Mouse (Mus musculus): ENCODE results near the gene Atxn3. TPM values are rescaled to one million over a fixed set of nuclear protein-coding genes. Genes with fewer than 3 reads are reported as not detected.

The Atxn3 gene
- total RNA-seq, 2 experiments from 2014 or later, result 26.8 to 53.4 TPM

DNA sequence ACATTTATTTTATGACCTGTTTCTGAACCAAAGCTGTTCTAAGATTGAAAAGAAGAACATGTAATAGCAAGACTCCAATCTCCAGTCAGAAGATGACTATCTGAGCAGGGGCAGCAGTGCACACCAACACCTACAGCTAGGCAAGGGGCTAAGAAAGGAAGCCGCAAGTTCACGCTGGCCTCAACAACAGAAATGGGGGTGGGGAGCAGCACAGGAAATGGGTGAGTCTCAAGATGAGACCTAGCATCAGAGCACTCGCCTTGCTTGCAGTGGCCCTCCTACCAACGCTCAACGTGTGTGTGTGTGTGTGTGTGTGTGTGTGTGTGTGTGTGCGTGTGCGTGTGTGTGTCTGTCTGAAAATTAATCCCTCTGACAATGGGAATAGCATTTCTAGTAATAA, 60.9 kb downstream of the Atxn3 start:
- ATAC-seq (ENCODE audit: poor library complexity, severe bottlenecking), result peak; percentile 78

DNA sequence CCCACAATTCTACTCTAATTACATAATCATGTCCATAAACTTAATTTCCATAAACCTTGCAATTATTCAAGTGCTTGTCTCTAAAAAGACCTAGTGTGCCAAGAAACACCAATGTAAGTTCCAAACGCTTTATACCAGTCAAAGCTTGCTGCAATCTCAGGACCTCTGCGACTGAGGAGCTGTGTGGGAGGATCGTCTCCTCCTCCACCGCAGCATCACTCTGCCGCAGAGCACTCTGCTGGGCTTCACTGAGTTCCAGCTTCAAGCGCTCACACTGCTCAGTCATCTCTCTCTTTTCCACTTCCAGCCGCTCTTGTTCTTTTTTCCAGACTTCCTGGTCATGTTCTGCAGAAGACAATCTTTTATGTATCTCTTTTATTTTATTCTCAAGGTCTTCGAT, 64.8 kb downstream of the Atxn3 start:
- ATAC-seq (ENCODE audit: poor library complexity, severe bottlenecking), result no peak

DNA sequence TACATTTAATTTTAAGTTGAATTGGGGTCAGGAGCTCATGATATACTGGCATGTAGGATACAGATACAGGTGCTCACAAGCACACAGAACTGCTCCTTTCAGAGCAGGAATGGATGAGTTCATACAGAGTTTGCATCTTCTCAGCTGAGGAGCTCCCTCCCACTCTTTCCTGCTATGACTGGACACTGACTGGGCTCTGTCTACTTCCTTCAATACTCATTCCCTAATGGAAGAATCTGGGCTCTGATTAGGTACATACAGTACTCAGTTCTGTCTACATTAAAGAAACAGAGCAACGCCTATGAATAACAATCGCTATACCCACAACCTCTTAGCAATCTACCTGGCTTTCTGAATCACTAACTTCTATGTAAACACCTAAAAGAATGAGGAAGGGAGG, 65.2 kb downstream of the Atxn3 start:
- ATAC-seq (ENCODE audit: poor library complexity, severe bottlenecking), result no peak

DNA sequence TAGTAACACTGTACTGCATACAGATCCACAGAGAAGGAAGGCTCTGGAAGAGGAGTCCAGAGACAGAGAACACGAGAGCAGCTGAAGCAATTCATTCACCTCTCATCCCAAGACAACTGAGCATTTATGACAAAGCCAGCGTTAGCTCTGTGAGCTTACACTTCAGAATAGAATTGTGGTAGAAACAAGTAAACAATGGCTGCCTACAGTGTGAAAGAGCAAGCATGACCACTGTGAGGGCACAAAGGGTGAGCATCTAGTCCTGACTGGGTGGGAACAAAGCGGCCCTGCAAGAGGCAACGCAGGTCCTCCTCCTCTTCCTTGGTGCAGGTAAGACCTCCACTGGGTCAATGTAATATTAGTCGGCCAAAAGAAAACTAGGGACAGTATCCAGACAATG, 67.0 kb downstream of the Atxn3 start:
- ATAC-seq (ENCODE audit: poor library complexity, severe bottlenecking), result no peak

DNA sequence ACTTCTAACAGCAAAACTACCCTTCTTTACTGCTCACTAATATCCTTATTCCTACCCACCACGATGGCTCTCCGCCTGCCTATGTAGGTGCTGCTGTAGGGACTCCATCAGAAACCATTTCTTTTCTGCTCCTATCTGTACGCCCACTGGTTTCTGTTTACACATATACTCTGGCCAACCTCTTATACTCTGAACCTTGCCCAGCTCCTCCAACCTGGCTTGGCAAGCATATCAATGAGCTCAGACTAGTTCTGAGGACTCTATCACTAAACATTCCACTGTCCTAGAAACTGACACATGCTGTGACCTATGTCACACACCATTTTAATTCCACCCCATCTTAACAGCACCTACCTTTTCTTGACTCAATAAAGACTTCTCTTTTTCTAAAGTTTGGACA, 68.7 kb downstream of the Atxn3 start:
- no peak for ATAC-seq (ENCODE audit: poor library complexity, severe bottlenecking)

DNA sequence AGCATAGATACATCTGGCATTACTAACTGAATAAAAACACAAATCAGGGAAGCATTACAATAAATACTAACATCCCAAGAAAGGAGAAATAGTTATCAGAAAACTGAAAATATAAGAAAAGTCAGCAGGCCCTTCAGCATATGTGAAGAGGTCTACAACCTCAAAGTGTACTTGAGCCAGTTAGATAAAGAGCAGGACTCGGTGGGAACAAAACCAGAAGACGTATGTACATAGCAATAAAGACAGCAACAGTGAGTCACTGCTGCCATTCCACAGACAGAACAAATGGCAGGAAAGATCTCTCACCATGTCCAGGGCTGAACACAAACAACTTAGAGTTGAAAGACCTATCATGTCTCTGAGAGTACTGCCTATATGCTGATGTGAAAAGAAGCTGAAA, 69.7 kb downstream of the Atxn3 start:
- no peak for ATAC-seq (ENCODE audit: poor library complexity, severe bottlenecking)

DNA sequence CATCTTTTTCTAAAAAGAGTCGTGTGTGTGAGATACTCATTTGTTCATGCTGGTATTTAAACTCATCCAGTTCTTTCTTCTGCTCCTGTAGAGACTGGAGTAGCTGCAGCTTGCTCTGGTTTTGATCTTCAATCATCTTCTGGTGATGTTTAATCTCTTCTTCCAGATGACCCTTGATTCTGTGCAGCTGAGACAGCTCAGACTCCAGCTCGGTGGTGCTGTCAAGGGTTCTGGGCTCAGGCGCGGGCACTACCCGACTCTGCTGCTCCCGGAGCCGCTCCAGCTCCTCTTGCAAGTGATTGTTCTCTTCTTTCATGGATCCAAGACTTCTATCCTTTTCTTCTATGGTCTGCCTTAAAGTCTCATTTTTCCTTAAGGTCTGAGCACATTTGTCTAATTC, 73.1 kb downstream of the Atxn3 start:
- ATAC-seq (ENCODE audit: poor library complexity, severe bottlenecking), result no peak

DNA sequence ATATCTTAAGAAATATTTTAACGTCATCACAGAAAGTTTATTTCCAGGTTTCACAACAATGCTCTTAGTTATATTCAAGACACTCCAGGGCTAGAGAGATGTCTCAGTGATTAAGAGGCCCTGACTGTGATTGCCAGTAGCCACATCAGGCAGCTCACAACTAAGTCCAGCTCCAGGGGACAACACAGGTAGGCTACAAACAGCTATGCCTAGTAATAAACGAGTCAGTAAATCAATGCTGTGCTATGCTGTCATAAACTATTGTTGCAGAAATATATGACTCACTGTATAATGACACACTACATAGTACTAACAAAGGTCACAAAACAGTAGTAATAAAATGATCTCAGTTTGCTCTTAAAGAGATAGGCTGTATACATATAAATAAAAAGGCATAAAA, 81.7 kb downstream of the Atxn3 start:
- ATAC-seq (ENCODE audit: poor library complexity, severe bottlenecking), result no peak

DNA sequence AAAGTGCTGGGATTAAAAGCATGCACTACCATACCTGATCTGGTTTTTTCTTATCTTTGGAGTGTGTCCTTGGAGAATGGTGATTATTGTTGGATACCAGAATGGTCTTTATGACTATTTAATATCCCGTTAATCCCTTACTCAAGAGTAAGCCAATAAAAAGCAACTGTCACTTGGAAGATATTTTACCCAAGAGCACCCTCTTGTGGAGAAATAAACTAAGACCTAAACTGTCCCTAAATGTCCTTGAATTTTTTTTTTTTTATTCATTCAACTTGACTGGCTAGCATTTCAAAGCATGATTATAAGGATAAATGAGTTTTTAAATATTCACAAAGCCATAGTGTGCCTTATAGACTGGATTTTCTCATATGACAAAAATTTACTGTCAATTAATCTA, 82.9 kb downstream of the Atxn3 start:
- 0 out of 2 replicates have a peak, but pooled peaks have one; percentile 21 for ATAC-seq (ENCODE audit: poor library complexity, severe bottlenecking)

Other genes with a start within 250 kb of the Atxn3 start
- gene Tc2n, start 239.7 kb downstream of the Atxn3 start, total RNA-seq (2015), result not detected in 2 replicates
- not detected in 2 replicates for gene Tc2n, start 239.7 kb downstream of the Atxn3 start, total RNA-seq (2017)
- 0.33 and 0.89 TPM in 2 replicates for gene Fbln5, start 139.2 kb downstream of the Atxn3 start, total RNA-seq (2015)
- gene Fbln5, start 139.2 kb downstream of the Atxn3 start, total RNA-seq (2017), result 0.48 TPM in 1 of 2 replicates, not detected in the other
- gene Trip11, start 45.0 kb downstream of the Atxn3 start, total RNA-seq (2015), result 27.7 and 29.6 TPM in 2 replicates
- gene Trip11, start 45.0 kb downstream of the Atxn3 start, total RNA-seq (2017), result 33.8 and 39.6 TPM in 2 replicates
- 28.0 and 29.3 TPM in 2 replicates for gene Cpsf2, start 17.7 kb upstream of the Atxn3 start, total RNA-seq (2015)
- 43.3 and 45.3 TPM in 2 replicates for gene Cpsf2, start 17.7 kb upstream of the Atxn3 start, total RNA-seq (2017)
- not detected in 2 replicates for gene Slc24a4, start 170.5 kb upstream of the Atxn3 start, total RNA-seq (2015)
- not detected in 2 replicates for gene Slc24a4, start 170.5 kb upstream of the Atxn3 start, total RNA-seq (2017)

Measured in megakaryocyte, adult 5-6 weeks (primary cell).